Mouse (Mus musculus) forebrain, embryonic 12.5 days (tissue): ENCODE measurements around the gene Unc119b. TPM values are rescaled to one million over a fixed set of nuclear protein-coding genes. Genes with fewer than 3 reads are reported as not detected.
"Not testable (repeated sequence)": the region's sequence is repeated elsewhere in the genome, so short reads cannot be mapped to it uniquely, and the experiment has no call there.

Source experiments
- ATAC-seq: fragments of 200-750 bp; cut with Nextera tagmentation; 2 replicates; pipeline ENCODE4 v1.8.0; 2017; ENCODE audit warnings: moderate TSS enrichment; ENCODE audit not compliant: low FRiP score
- H3K27ac ChIP-seq: fragments of 300-500 bp; sonication (generic); 2 replicates; pipeline ENCODE4 v1.5.1; 2016; ENCODE audit warnings: mild to moderate bottlenecking
- H3K27me3 ChIP-seq: fragments of 300-500 bp; sonication (generic); 2 replicates; pipeline ENCODE4 v1.6.1; 2016; ENCODE audit warnings: mild to moderate bottlenecking
- H3K36me3 ChIP-seq: fragments of 300-500 bp; sonication (generic); replicated peaks from 2 replicates; pipeline ENCODE4 v1.6.1; 2016; ENCODE audit warnings: mild to moderate bottlenecking
- H3K4me1 ChIP-seq: fragments of 300-500 bp; sonication (generic); 2 replicates; pipeline ENCODE4 v1.6.1; 2016
- H3K4me2 ChIP-seq: fragments of 300-500 bp; sonication (generic); 2 replicates; pipeline ENCODE4 v1.6.1; 2016; ENCODE audit warnings: mild to moderate bottlenecking, moderate library complexity
- H3K4me3 ChIP-seq: fragments of 300-500 bp; sonication (generic); replicated peaks from 2 replicates; pipeline ENCODE4 v1.5.1; 2016; ENCODE audit warnings: mild to moderate bottlenecking
- H3K9ac ChIP-seq: fragments of 300-500 bp; sonication (generic); 2 replicates; pipeline ENCODE4 v1.6.1; 2016; ENCODE audit warnings: mild to moderate bottlenecking
- H3K9me3 ChIP-seq: fragments of 300-500 bp; sonication (generic); 2 replicates; pipeline ENCODE4 v1.6.1; 2016
- WGBS: fragments of 180-500 bp; shearing (Covaris S2); methylation state at CpG from one replicate; pipeline ENCODE4 v1.1.7; 2016; 5-methylcytosine and 5-hydroxymethylcytosine counted together
- polyA plus RNA-seq: library from polyadenylated mRNA; unstranded; fragments of >200 nt; fragmentation: Nextera tagmentation; extraction: Ambion mirVana; gene quantifications from 2 replicates; pipeline ENCODE4 v1.2.1, GENCODE M21; 2016

Unc119b gene
- polyA plus RNA-seq, 1 experiment from 2014 or later, result 68.6 TPM

GRCm38 (mm10) chr5:115165895-115166814, 31.4 kb upstream of the Unc119b start:
- ATAC-seq, result no peak
- H3K27ac ChIP-seq, result no peak overlapping the region
- no peak overlapping the region for H3K4me3 ChIP-seq
- no peaks in the 10 kb centered on the region for H3K27me3 ChIP-seq
- no peak overlapping the region for H3K9ac ChIP-seq
- no peak overlapping the region for H3K4me2 ChIP-seq
- no peaks in the 10 kb centered on the region for H3K36me3 ChIP-seq
- peaks cover 10% of the 10 kb centered on the region for H3K4me1 ChIP-seq
- H3K9me3 ChIP-seq, result no peaks in the 10 kb centered on the region
- 52% methylated on average over 11 of the region's 11 CpGs for WGBS

- 71% methylated on average over 9 of the region's 9 CpGs for WGBS
- ATAC-seq, result no peak
- no peaks in the 10 kb centered on the region for H3K36me3 ChIP-seq
Observed at GRCm38 (mm10) chr5:115165351-115165750, 30.6 kb upstream of the Unc119b start.

GRCm38 (mm10) chr5:115164446-115164845, 29.7 kb upstream of the Unc119b start:
- not testable (repeated sequence) for H3K36me3 ChIP-seq
- WGBS, result 84% methylated on average over 4 of the region's 4 CpGs

More at GRCm38 (mm10) chr5:115165351-115165750, 30.6 kb upstream of the Unc119b start:
- no peaks in the 10 kb centered on the region for H3K9me3 ChIP-seq
- no peak overlapping the region for H3K4me2 ChIP-seq
- H3K4me3 ChIP-seq, result no peak overlapping the region
- no peak overlapping the region for H3K9ac ChIP-seq
- no peaks in the 10 kb centered on the region for H3K27me3 ChIP-seq
- peaks cover 13% of the 10 kb centered on the region for H3K4me1 ChIP-seq
- no peak overlapping the region for H3K27ac ChIP-seq

GRCm38 (mm10) chr5:115163563-115163962, 28.8 kb upstream of the Unc119b start:
- no peak overlapping the region for H3K4me3 ChIP-seq
- no peak overlapping the region for H3K27ac ChIP-seq
- H3K4me1 ChIP-seq, result peaks cover 11% of the 10 kb centered on the region
- H3K27me3 ChIP-seq, result no peaks in the 10 kb centered on the region
- no peaks in the 10 kb centered on the region for H3K36me3 ChIP-seq
- no peak overlapping the region for H3K4me2 ChIP-seq
- ATAC-seq, result no peak
- no peaks in the 10 kb centered on the region for H3K9me3 ChIP-seq
- H3K9ac ChIP-seq, result no peak overlapping the region
- WGBS, result 37% methylated on average over 8 of the region's 8 CpGs

More at GRCm38 (mm10) chr5:115164446-115164845, 29.7 kb upstream of the Unc119b start:
- H3K27me3 ChIP-seq, H3K9me3 ChIP-seq, H3K9ac ChIP-seq, ATAC-seq, H3K4me3 ChIP-seq, H3K27ac ChIP-seq, H3K4me2 ChIP-seq: not testable (repeated sequence)
- peaks cover 13% of the 10 kb centered on the region for H3K4me1 ChIP-seq

GRCm38 (mm10) chr5:115161940-115162279, 27.1 kb upstream of the Unc119b start:
- not testable (repeated sequence) for H3K9me3 ChIP-seq, H3K27ac ChIP-seq, ATAC-seq, H3K4me3 ChIP-seq, H3K9ac ChIP-seq, H3K27me3 ChIP-seq, H3K4me2 ChIP-seq, H3K36me3 ChIP-seq
- peaks cover 17% of the 10 kb centered on the region for H3K4me1 ChIP-seq
- WGBS, result 75% methylated on average over 1 of the region's 1 CpGs

GRCm38 (mm10) chr5:115161064-115161939, 26.5 kb upstream of the Unc119b start:
- Histone ChIP-seq H3K4me2 (no peak overlapping the region), H3K36me3 (no peaks in the 10 kb centered on the region), H3K4me1 (peaks cover 23% of the 10 kb centered on the region), H3K9ac (no peak overlapping the region), H3K4me3 (no peak overlapping the region), H3K27me3 (no peaks in the 10 kb centered on the region), H3K9me3 (no peaks in the 10 kb centered on the region), H3K27ac (no peak overlapping the region)
- ATAC-seq, result no peak
- 57% methylated on average over 13 of the region's 13 CpGs for WGBS

- Histone ChIP-seq H3K9me3 (no peaks in the 10 kb centered on the region), H3K4me2 (no peak overlapping the region), H3K36me3 (no peaks in the 10 kb centered on the region), H3K4me3 (no peak overlapping the region), H3K9ac (no peak overlapping the region), H3K4me1 (peaks cover 26% of the 10 kb centered on the region), H3K27me3 (no peaks in the 10 kb centered on the region), H3K27ac (no peak overlapping the region)
- 81% methylated on average over 6 of the region's 6 CpGs for WGBS
- no peak for ATAC-seq
Observed at GRCm38 (mm10) chr5:115160655-115161054, 25.9 kb upstream of the Unc119b start.

GRCm38 (mm10) chr5:115159165-115159564, 24.4 kb upstream of the Unc119b start:
- WGBS, result 31% methylated on average over 12 of the region's 12 CpGs
- Histone ChIP-seq H3K36me3 (no peaks in the 10 kb centered on the region), H3K9ac (peak overlapping the region; percentile 65), H3K9me3 (no peaks in the 10 kb centered on the region), H3K4me3 (peak overlapping the region; percentile 91), H3K4me1 (peaks cover 41% of the 10 kb centered on the region), H3K4me2 (peak overlapping the region; percentile 53), H3K27me3 (no peaks in the 10 kb centered on the region), H3K27ac (peak overlapping the region; percentile 94)
- no peak for ATAC-seq

- H3K4me2 ChIP-seq, result peak within 1 kb of the TSS; percentile 79
- peaks cover 44% of the 10 kb centered on the region for H3K4me1 ChIP-seq
- H3K9ac ChIP-seq, result peak within 1 kb of the TSS; percentile 97
- ATAC-seq, result peak; percentile 98
- no peaks in the 10 kb centered on the region for H3K9me3 ChIP-seq
- H3K4me3 ChIP-seq, result peak within 1 kb of the TSS; percentile 91
- peak within 1 kb of the TSS; percentile 94 for H3K27ac ChIP-seq
- WGBS, result under 1% methylated on average over 70 of the region's 78 CpGs
- 0 out of 2 replicates have a peak, but pooled peaks cover 4% of the 10 kb centered on the region for H3K36me3 ChIP-seq
- no peaks in the 10 kb centered on the region for H3K27me3 ChIP-seq
Observed at GRCm38 (mm10) chr5:115158040-115158983, 23.5 kb upstream of the Unc119b start, which contains the start of gene Mlec. Mlec (minus strand) TSS chr5:115158179.

- 0 out of 2 replicates have a peak, but pooled peaks cover 7% of the 10 kb centered on the region for H3K36me3 ChIP-seq
- H3K9me3 ChIP-seq, result no peaks in the 10 kb centered on the region
- peak overlapping the region; percentile 94; the same call in 1 of the 2 replicates for H3K27ac ChIP-seq
- H3K4me3 ChIP-seq, result peak overlapping the region; percentile 91
- no peaks in the 10 kb centered on the region for H3K27me3 ChIP-seq
- H3K4me1 ChIP-seq, result peaks cover 48% of the 10 kb centered on the region
- H3K9ac ChIP-seq, result peak overlapping the region; percentile 97
- peak overlapping the region; percentile 79 for H3K4me2 ChIP-seq
- ATAC-seq, result no peak
- 2% methylated on average over 26 of the region's 26 CpGs for WGBS
Observed at GRCm38 (mm10) chr5:115156933-115157589, 22.3 kb upstream of the Unc119b start.

GRCm38 (mm10) chr5:115156401-115156800, 21.6 kb upstream of the Unc119b start:
- no peaks in the 10 kb centered on the region for H3K27me3 ChIP-seq
- no peaks in the 10 kb centered on the region for H3K9me3 ChIP-seq
- peaks cover 48% of the 10 kb centered on the region for H3K4me1 ChIP-seq
- H3K27ac ChIP-seq, result no peak overlapping the region
- peak overlapping the region; percentile 97 for H3K9ac ChIP-seq
- H3K4me2 ChIP-seq, result peak overlapping the region; percentile 79
- WGBS, result 70% methylated on average over 7 of the region's 7 CpGs
- no peak for ATAC-seq
- peak overlapping the region; percentile 91 for H3K4me3 ChIP-seq
- peaks cover 10% of the 10 kb centered on the region; the same call in 1 of the 2 replicates for H3K36me3 ChIP-seq
